Mouse (Mus musculus) limb, embryonic 12.5 days (tissue): ENCODE results near the gene Tsga10ip. TPM values are rescaled to one million over a fixed set of nuclear protein-coding genes. Genes with fewer than 3 reads are reported as not detected.

Source experiments
- ATAC-seq: fragments of 200-750 bp; cut with Nextera tagmentation; 2 replicates; pipeline ENCODE4 v1.8.0; 2017; ENCODE audit warnings: low read depth, moderate TSS enrichment; ENCODE audit not compliant: insufficient number of reproducible peaks, insufficient read depth, low FRiP score, low TSS enrichment
- H3K27ac ChIP-seq: fragments of 300-500 bp; sonication (generic); 2 replicates; pipeline ENCODE4 v1.5.1; 2016; ENCODE audit warnings: mild to moderate bottlenecking, moderate library complexity
- H3K27me3 ChIP-seq: fragments of 300-500 bp; sonication (generic); 2 replicates; pipeline ENCODE4 v1.6.1; 2016; ENCODE audit warnings: mild to moderate bottlenecking, moderate library complexity
- H3K36me3 ChIP-seq: fragments of 300-500 bp; sonication (generic); 2 replicates; pipeline ENCODE4 v1.6.1; 2016; ENCODE audit warnings: mild to moderate bottlenecking, moderate library complexity
- H3K4me1 ChIP-seq: fragments of 300-500 bp; sonication (generic); replicated peaks from 2 replicates; pipeline ENCODE4 v1.6.1; 2016
- H3K4me2 ChIP-seq: fragments of 300-500 bp; sonication (generic); 2 replicates; pipeline ENCODE4 v1.6.1; 2016; ENCODE audit warnings: mild to moderate bottlenecking, moderate library complexity
- H3K4me3 ChIP-seq: fragments of 300-500 bp; sonication (generic); replicated peaks from 2 replicates; pipeline ENCODE4 v1.5.1; 2016; ENCODE audit warnings: mild to moderate bottlenecking
- H3K9ac ChIP-seq: fragments of 300-500 bp; sonication (generic); replicated peaks from 2 replicates; pipeline ENCODE4 v1.6.1; 2016; ENCODE audit warnings: mild to moderate bottlenecking, moderate library complexity
- H3K9me3 ChIP-seq: fragments of 300-500 bp; sonication (generic); 2 replicates; pipeline ENCODE4 v1.6.1; 2016; ENCODE audit warnings: mild to moderate bottlenecking, moderate library complexity
- WGBS: fragments of 180-500 bp; shearing (Covaris S2); methylation state at CpG from one replicate; pipeline ENCODE4 v1.1.7; 2016; 5-methylcytosine and 5-hydroxymethylcytosine counted together
- polyA plus RNA-seq: library from polyadenylated mRNA; unstranded; fragments of >200 nt; fragmentation: Nextera tagmentation; extraction: Ambion mirVana; gene quantifications from 2 replicates; pipeline ENCODE4 v1.2.1, GENCODE M21; 2016

The Tsga10ip gene
- polyA plus RNA-seq, 1 experiment from 2014 or later, result 0.20 TPM

DNA sequence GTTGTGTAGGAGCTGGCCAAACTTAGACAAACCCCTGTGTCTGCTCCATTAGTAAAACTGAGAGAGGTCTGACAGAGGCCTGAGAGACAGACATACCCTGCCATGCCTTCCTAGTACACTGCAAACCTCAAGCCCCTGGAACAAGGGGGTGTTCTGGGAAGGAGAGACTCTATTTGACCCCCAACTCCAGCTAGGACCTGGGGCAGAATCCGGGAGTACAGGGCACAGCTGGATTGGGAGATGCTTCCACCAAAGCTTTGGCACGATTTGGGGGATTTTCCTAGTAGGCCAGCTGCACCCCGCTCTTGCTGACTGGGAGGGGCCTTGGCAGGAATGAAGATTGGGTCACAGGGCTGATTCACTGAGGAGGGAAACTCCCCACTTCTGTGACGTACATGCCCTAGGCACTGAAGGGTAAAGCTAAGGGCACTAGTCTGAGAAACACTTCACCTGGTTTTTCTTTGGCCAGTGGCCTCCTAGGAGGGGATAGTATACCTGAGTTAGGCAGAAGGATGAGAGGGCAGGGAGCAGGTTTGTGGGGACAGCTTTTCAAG, 29.7 kb upstream of the Tsga10ip start:
- ATAC-seq, result no peak
- no peaks in the 10 kb centered on the region for H3K9me3 ChIP-seq
- no peak overlapping the region for H3K4me3 ChIP-seq
- peak overlapping the region; percentile 17; the same call in 1 of the 2 replicates for H3K27ac ChIP-seq
- H3K4me1 ChIP-seq, result peaks cover 20% of the 10 kb centered on the region
- WGBS, result 77% methylated on average over 4 of the region's 4 CpGs
- H3K36me3 ChIP-seq, result peaks cover 30% of the 10 kb centered on the region
- no peak overlapping the region for H3K9ac ChIP-seq
- no peaks in the 10 kb centered on the region; the same call in 1 of the 2 replicates for H3K27me3 ChIP-seq
- H3K4me2 ChIP-seq, result no peak overlapping the region

DNA sequence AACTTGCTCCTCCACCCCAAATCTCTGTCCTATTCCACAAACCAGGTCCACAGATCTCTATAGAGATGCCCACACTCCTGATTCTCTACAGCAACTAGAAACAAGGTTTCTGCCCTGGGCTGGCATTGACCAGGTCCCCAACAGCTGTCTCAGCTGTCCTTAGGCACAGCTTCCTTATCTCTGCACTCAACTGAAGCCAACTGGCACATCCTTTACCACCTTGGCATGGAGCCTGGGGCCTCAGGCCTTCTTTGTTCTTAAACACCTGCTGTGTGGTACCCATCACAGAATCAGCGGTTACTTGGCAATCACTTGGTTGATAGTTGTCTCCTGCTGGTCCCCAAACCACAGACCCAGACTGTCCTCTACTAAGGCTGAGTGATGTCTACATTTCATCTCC, 28.1 kb upstream of the Tsga10ip start:
- no peak overlapping the region for H3K4me2 ChIP-seq
- H3K9me3 ChIP-seq, result no peaks in the 10 kb centered on the region
- no peaks in the 10 kb centered on the region for H3K27me3 ChIP-seq
- no peak overlapping the region for H3K4me3 ChIP-seq
- no peak for ATAC-seq
- peaks cover 41% of the 10 kb centered on the region for H3K36me3 ChIP-seq
- 87% methylated on average over 1 of the region's 1 CpGs for WGBS
- H3K27ac ChIP-seq, result no peak overlapping the region
- peaks cover 34% of the 10 kb centered on the region for H3K4me1 ChIP-seq
- no peak overlapping the region for H3K9ac ChIP-seq

DNA sequence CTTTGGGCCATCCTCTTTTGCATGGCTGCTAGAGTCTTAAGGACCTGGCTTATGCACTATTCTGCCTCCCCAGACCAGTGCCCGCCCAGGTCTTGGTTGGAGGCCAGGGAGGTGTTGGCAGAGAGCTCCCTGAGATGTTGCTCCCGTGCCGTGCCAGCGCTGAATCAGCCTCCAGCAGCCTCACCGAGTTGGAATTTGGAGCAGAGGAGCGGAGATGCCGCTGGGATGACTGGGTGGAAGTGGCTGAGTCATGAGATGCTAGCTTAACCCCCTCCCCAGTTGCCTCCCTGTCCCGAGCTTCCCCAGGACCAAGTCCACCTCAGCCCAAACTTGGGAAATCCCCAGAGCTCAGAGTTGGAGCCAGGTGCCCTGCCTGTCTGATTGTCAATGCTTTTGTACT, 27.5 kb upstream of the Tsga10ip start:
- H3K36me3 ChIP-seq, result peaks cover 41% of the 10 kb centered on the region
- no peak for ATAC-seq
- no peaks in the 10 kb centered on the region for H3K9me3 ChIP-seq
- no peak overlapping the region for H3K4me3 ChIP-seq
- no peak overlapping the region for H3K9ac ChIP-seq
- peaks cover 34% of the 10 kb centered on the region for H3K4me1 ChIP-seq
- WGBS, result 76% methylated on average over 8 of the region's 8 CpGs
- no peak overlapping the region for H3K4me2 ChIP-seq
- no peak overlapping the region for H3K27ac ChIP-seq
- H3K27me3 ChIP-seq, result no peaks in the 10 kb centered on the region

DNA sequence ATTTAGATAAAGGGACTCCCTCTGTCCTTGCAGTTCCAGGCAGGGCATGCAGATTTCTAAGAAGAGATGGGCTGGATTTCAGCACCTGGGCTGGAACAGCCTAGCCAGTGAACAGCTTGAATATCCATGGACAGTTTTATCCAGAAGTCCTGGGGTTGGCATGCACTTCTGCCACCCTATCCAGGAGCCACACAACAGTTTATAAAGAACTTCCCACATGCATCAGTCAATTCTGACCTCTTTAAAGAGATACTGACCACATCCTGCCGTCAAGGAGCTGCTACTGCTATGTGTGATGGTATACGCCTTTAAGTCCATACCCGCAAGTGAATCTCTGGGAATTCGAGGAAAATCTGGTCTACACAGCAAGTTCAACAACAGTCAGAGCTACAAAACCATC, 26.9 kb upstream of the Tsga10ip start:
- WGBS, result 85% methylated on average over 4 of the region's 4 CpGs
- no peak overlapping the region for H3K9ac ChIP-seq
- no peak overlapping the region for H3K4me3 ChIP-seq
- H3K9me3 ChIP-seq, result no peaks in the 10 kb centered on the region
- peaks cover 41% of the 10 kb centered on the region for H3K36me3 ChIP-seq
- no peak overlapping the region for H3K27ac ChIP-seq
- H3K4me2 ChIP-seq, result no peak overlapping the region
- no peak for ATAC-seq
- peaks cover 32% of the 10 kb centered on the region for H3K4me1 ChIP-seq
- no peaks in the 10 kb centered on the region for H3K27me3 ChIP-seq

DNA sequence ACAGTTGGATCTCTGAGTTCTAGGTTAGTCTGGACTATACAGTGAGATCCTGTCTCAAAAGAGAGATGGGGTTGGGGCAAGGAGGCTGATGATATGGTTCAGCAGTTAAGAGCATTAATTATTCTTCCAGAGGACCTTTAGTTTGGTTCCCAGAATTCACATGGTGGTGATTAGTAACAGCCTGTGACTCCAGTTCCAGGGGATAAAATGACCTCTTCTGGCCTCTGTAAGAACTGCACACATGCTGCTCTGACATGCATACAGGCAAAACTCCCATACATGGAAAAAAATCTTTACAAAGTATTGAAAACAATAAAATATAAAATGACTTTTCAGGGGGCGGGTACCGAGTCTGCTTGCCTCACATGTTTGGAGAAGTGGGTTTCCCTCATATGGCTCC, 25.8 kb upstream of the Tsga10ip start:
- H3K27me3 ChIP-seq, result no peaks in the 10 kb centered on the region
- H3K4me1 ChIP-seq, result peaks cover 30% of the 10 kb centered on the region
- no peaks in the 10 kb centered on the region for H3K9me3 ChIP-seq
- H3K4me2 ChIP-seq, result no peak overlapping the region
- 0 out of 2 replicates have a peak overlapping the region, but pooled peaks have one; percentile 9 for H3K27ac ChIP-seq
- no peak for ATAC-seq
- H3K4me3 ChIP-seq, result no peak overlapping the region
- 85% methylated on average over 2 of the region's 2 CpGs for WGBS
- H3K9ac ChIP-seq, result no peak overlapping the region
- peaks cover 45% of the 10 kb centered on the region for H3K36me3 ChIP-seq

DNA sequence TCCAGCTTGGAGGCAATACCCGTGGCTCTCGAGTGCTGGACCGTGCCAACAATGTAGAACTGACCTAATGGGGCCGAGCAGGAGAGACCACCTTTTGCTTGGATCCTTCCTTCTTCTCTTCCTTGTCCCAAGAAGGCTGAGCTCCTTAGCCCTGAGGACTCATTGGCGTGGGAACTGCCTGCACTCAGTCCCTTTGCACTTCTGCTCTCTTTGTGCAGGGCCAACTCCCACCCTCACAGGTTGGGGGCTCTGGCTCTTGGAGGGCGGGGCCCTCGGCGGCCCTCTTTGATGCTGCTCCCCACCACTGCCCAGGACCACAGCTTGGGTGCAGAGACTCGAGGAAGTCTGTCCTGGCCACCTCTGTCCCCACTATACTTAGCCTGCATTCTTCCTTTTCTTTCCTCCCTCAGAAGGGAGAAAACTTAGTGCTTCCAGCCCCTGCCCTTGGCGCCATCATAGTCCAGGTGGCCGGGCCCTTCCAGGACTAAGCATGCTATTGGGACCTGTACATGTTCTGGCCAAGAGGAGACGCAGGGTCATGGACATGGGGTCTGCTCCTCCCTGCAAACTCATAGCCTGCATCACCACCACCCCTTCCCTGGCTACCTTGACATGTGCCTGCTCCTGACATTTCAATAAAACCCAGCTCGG, 24.4 kb upstream of the Tsga10ip start:
- peak overlapping the region; percentile 37; the same call in 1 of the 2 replicates for H3K9ac ChIP-seq
- no peaks in the 10 kb centered on the region for H3K27me3 ChIP-seq
- H3K36me3 ChIP-seq, result peaks cover 58% of the 10 kb centered on the region
- 92% methylated on average over 13 of the region's 13 CpGs for WGBS
- no peak for ATAC-seq
- H3K4me1 ChIP-seq, result peaks cover 27% of the 10 kb centered on the region
- H3K9me3 ChIP-seq, result no peaks in the 10 kb centered on the region
- H3K27ac ChIP-seq, result no peak overlapping the region
- peak overlapping the region; percentile 73 for H3K4me2 ChIP-seq
- H3K4me3 ChIP-seq, result peak overlapping the region; percentile 87; the same call in 1 of the 2 replicates

DNA sequence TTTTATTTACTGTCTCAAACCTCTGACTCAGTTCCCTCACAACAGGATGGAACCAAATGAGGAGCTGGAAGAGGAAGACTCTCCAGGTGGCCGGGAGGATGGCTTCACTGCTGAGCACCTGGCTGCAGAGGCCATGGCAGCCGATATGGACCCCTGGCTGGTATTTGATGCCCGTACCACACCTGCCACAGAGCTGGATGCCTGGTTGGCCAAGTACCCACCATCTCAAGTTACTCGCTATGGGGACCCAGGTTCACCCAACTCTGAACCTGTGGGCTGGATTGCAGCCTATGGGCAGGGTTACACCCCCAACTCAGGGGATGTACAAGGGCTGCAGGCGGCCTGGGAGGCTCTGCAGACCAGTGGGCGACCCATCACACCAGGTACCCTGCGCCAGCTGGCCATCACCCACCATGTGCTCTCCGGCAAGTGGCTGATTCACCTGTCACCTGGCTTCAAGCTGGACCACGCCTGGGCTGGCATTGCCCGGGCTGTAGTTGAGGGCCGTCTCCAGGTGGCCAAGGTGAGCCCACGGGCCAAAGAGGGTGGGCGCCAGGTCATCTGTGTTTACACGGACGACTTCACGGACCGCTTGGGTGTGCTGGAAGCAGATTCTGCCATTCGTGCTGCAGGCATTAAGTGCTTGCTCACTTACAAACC, 23.7 kb upstream of the Tsga10ip start:
- WGBS, result 89% methylated on average over 18 of the region's 18 CpGs
- H3K27ac ChIP-seq, result peak overlapping the region; percentile 86; the same call in 1 of the 2 replicates
- H3K36me3 ChIP-seq, result peaks cover 65% of the 10 kb centered on the region
- H3K9me3 ChIP-seq, result no peaks in the 10 kb centered on the region
- H3K4me3 ChIP-seq, result peak overlapping the region; percentile 87
- peaks cover 27% of the 10 kb centered on the region for H3K4me1 ChIP-seq
- no peaks in the 10 kb centered on the region for H3K27me3 ChIP-seq
- H3K4me2 ChIP-seq, result peak overlapping the region; percentile 73
- ATAC-seq, result no peak
- peak overlapping the region; percentile 95 for H3K9ac ChIP-seq

DNA sequence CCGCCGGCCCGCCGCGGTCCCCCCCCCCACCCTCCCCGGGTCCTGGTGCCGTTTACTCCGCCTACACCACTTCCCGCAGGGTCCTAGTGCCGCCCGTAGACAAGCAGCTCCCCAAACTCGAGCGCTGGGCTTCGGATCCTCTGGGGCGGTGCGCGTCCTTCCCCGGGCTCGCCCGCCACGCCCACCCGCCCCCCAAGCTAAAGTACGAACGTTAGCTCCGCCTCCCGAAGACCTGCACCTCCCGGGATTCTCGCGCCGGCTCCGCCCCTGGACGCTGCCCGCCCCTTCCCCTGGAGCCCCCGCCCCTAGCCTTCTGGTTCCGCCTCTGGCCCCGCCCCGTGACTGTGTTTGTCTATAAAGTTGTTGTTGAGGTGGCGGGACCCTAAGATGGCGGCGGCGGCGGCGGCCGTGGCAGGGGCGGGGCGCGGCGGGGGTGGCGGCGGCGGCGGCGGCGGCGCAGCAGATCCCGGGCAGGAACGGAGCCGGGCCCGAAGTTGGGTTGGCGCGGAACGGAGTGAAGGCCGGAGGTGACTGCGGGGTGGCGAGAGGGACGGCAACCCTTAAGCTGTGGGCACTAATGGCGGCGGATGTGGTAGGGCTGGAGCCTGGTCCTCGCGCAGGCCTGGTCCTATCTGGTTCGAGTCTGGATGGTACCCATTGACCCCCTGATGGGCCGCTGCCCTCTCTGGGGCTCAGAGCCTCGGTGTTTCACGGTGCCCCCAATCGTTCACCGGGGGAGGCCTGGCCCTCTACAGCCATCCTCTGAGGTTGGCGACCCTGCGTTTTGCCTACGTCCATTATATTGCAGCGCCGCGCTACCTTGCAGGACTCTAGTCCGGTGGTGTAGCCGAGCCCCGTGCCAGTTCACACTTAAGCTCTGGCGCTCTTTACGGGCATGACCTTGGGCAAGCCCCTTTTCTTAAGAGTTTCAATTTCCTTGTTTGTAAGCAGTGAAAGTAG, 22.7 kb upstream of the Tsga10ip start, which contains the start of the genes Drap1 and AI837181:
TSS of gene Drap1 (minus strand) at position 198 of the 960 bp plus-strand sequence.
TSS of gene AI837181 (plus strand) at position 363 of the 960 bp plus-strand sequence.
- H3K9ac ChIP-seq, result peak within 1 kb of the TSS; percentile 95
- under 1% methylated on average over 78 of the region's 87 CpGs for WGBS
- peak within 1 kb of the TSS; percentile 87 for H3K4me3 ChIP-seq
- peak within 1 kb of the TSS; percentile 90 for H3K27ac ChIP-seq
- ATAC-seq, result peak; percentile 91
- H3K4me2 ChIP-seq, result peak within 1 kb of the TSS; percentile 73
- peaks cover 71% of the 10 kb centered on the region for H3K36me3 ChIP-seq
- H3K4me1 ChIP-seq, result peaks cover 27% of the 10 kb centered on the region
- H3K27me3 ChIP-seq, result no peaks in the 10 kb centered on the region
- no peaks in the 10 kb centered on the region for H3K9me3 ChIP-seq

DNA sequence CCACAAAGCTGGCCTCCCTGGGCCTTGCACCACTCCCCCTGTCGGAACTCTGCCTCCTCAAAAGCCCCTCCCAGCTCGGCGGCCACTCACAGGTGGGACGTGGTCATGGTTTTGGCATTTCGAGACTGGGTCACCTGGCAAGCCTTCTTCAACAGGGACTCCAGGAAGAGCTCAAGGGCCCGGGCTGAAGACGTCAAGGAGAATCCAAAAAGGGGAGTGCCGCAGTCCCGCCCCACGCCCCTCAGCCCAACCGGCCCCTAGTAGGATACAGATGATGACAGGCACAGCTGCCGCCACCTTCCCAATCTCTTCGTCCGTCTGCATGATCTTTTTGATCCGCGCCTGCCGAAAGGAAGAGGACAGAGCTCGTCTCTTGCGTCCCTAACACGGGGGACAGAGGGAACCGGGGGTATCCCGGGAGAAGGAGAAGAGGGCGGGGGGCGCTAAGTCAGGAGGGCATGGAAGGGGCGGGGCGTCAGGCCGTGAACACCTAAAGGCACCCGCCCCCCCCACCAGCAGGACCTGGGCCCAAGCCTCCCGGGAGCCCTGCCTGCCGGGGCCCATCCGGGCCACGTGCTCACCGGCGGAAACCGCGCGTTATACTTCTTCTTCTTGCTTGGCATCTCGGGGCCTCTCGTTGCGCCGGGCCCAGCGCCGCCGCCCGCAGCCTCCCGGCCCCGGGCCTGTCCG, 21.9 kb upstream of the Tsga10ip start:
- Histone ChIP-seq H3K27ac (peak overlapping the region; percentile 90), H3K4me1 (peaks cover 27% of the 10 kb centered on the region), H3K9ac (peak overlapping the region; percentile 83), H3K9me3 (no peaks in the 10 kb centered on the region), H3K4me2 (peak overlapping the region; percentile 73), H3K27me3 (no peaks in the 10 kb centered on the region), H3K4me3 (peak overlapping the region; percentile 87), H3K36me3 (peaks cover 71% of the 10 kb centered on the region)
- WGBS, result 2% methylated on average over 30 of the region's 48 CpGs
- ATAC-seq, result peak; percentile 41

DNA sequence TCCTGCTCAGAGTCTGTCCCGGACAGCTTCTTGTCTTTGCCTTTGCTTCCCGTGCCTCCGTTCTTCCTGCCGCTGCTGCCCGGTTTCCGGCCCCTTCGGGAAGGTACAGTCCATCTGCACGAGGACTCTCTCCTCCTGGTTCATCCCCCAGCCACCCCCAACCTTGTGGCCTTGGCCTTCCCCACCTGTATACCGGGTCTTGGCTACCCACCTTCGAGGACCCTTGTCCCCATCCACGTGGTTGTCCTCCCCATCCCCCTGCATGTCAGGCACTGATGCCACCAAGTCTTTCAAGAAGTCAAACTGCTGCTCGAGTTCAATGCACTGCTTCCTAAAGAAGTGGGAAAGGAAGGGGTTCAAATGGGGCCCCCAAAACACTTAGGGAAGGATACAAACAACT, 21.2 kb upstream of the Tsga10ip start:
- no peak for ATAC-seq
- peak overlapping the region; percentile 87 for H3K4me3 ChIP-seq
- WGBS, result 72% methylated on average over 12 of the region's 12 CpGs
- H3K27ac ChIP-seq, result peak overlapping the region; percentile 90
- H3K4me2 ChIP-seq, result peak overlapping the region; percentile 73
- H3K4me1 ChIP-seq, result peaks cover 27% of the 10 kb centered on the region
- peaks cover 68% of the 10 kb centered on the region for H3K36me3 ChIP-seq
- H3K9ac ChIP-seq, result peak overlapping the region; percentile 83
- H3K9me3 ChIP-seq, result no peaks in the 10 kb centered on the region
- no peaks in the 10 kb centered on the region for H3K27me3 ChIP-seq
